Mouse (Mus musculus) myocyte (in vitro differentiated cells): ENCODE results near the gene Smpd3.

Source experiments
- CEBPB ChIP-seq: IDR thresholded peaks from 2 replicates; pipeline ENCODE4 v1.6.1; 2011; ENCODE audit warnings: mild to moderate bottlenecking, moderate library complexity; ENCODE audit not compliant: poor library complexity, insufficient read depth, severe bottlenecking
- E2F4 ChIP-seq: IDR thresholded peaks from one replicate; pipeline ENCODE4 v1.6.1; 2011; ENCODE audit warnings: mild to moderate bottlenecking, control low read depth, moderate library complexity; ENCODE audit not compliant: insufficient read depth
- MAX ChIP-seq: IDR thresholded peaks from one replicate; pipeline ENCODE4 v1.6.1; 2011; ENCODE audit warnings: low read depth, mild to moderate bottlenecking, control low read depth
- MYOD1 ChIP-seq, 3 experiments: IDR thresholded peaks; one replicate each; pipeline ENCODE4 v1.6.1; 2011; ENCODE audit warnings: control low read depth in 2 of 3, low read depth in 2 of 3, mild to moderate bottlenecking in 2 of 3, moderate library complexity in 1 of 3; ENCODE audit not compliant: insufficient read length in 2 of 3, control insufficient read depth in 1 of 3
- MYOG ChIP-seq, 3 experiments: IDR thresholded peaks; one replicate each; pipeline ENCODE4 v1.6.1; 2011; ENCODE audit warnings: control low read depth in 2 of 3, low read depth in 2 of 3, mild to moderate bottlenecking in 2 of 3; ENCODE audit not compliant: insufficient read length in 2 of 3, control insufficient read depth in 1 of 3, insufficient read depth in 1 of 3
- POLR2A ChIP-seq: IDR thresholded peaks from one replicate; pipeline ENCODE4 v1.6.1; 2011; ENCODE audit warnings: low read depth, mild to moderate bottlenecking, control low read depth, moderate library complexity; ENCODE audit not compliant: insufficient read length
- POLR2AphosphoS2 ChIP-seq: IDR thresholded peaks from one replicate; pipeline ENCODE4 v1.6.1; 2011; ENCODE audit warnings: low read depth, control low read depth; ENCODE audit not compliant: insufficient read length
- TCF12 ChIP-seq: IDR thresholded peaks from one replicate; pipeline ENCODE4 v1.6.1; 2011; ENCODE audit warnings: mild to moderate bottlenecking, control low read depth; ENCODE audit not compliant: poor library complexity, insufficient read depth, severe bottlenecking
- TCF3 ChIP-seq: IDR thresholded peaks from one replicate; pipeline ENCODE4 v1.6.1; 2011; ENCODE audit warnings: low read depth, control low read depth; ENCODE audit not compliant: insufficient read length

DNA sequence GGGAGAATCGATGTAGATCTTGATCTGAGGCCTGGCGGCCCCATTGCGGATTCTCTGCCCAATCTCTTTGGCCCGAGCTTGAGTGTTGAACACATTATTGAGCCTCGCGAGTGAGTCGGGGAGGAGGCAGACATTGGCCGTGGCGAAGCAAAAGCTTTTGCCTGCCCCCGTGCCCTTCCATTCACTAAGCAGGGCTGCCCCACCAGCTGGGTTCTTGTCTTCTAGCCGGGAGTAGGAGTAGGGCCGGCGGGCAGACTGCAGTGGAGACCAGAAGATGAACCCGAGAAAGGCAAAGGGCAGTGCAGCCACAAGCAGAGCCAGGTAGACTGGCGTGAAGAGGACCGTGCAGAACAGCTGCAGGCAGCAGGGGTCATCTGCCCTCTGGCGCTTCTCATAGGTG is 72.4 kb downstream of the Smpd3 start:
- TF ChIP-seq MYOD1 (IDR thresholded peaks at IDR 0.05; ENCODE audit: control insufficient read depth in 1 of 3, insufficient read length in 2 of 3, low read depth in 2 of 3), result no peak
- TF ChIP-seq POLR2A, result no peak
- TF ChIP-seq MAX, result no peak
- no peak for TF ChIP-seq POLR2AphosphoS2
- no peak for TF ChIP-seq CEBPB
- no peak for TF ChIP-seq TCF12
- TF ChIP-seq TCF3, result no peak
- TF ChIP-seq E2F4, result no peak
- TF ChIP-seq MYOG (IDR thresholded peaks at IDR 0.05; ENCODE audit: control insufficient read depth in 1 of 3, insufficient read depth in 1 of 3, insufficient read length in 2 of 3, low read depth in 2 of 3), result no peak
